Mouse (Mus musculus): Measurements from ENCODE around the gene Pex11a.
"Not testable (repeated sequence)": the region's sequence is repeated elsewhere in the genome, so short reads cannot be mapped to it uniquely, and the experiment has no call there.

Pex11a gene

DNA sequence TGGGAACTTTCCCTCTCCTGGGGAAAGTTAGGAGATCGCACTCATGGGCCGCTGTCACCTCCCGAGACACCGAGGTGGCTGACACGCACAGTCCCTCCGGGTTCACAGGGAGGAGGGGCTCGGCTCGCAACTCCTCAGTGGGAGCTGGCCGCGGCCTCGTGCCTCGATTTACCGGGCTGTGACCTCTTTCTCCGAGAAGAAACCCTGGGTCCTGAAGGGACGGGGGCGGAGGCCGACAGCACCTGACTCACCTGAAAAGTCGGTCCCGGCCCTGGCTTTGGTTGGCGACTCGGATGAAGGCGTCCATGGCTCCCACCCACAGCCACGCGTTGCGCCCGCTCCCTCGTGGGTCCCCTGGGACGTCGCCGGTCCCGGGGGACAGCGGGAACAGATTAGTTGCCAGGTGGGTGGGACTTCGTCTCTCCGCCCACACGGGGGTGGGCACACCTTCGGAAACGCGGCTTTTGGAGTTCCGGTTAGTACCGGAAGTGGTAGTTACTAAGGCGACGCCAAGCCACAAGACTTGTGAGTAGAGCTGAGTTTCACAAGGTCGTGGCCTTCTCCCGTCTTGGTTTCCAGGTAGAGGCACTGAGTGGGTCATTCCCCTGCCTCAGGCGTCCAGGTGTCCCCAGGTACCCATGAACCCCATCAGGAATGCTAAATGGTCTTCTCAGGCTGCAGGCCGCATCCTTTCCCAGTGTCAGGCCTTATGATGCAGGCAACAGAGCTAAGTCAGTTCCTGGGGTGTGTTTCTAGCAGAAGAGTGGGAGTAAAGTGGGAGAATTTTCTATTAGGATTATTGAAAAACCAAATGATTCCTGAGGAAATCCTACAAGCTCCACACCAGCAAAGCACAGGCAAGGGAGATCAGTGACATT, at the start of gene Pex11a, which contains the start of gene Wdr93:
Pex11a (minus strand) TSS at position 473 of the 878 bp plus-strand sequence.
Wdr93 (plus strand) TSS at position 505 of the 878 bp plus-strand sequence.
- in situ Hi-C loops (cut with MseI, MboI): no loop called here

- in situ Hi-C loops (cut with MseI, MboI): not testable (repeated sequence)
Measured at GRCm38 (mm10) chr7:79789812-79790211, 46.9 kb upstream of the Pex11a start.

- in situ Hi-C loops (cut with MseI, MboI): no loop called here
Measured at GRCm38 (mm10) chr7:79786295-79786694, 43.4 kb upstream of the Pex11a start.

GRCm38 (mm10) chr7:79782516-79782855, 39.6 kb upstream of the Pex11a start:
- in situ Hi-C loops (cut with MseI, MboI): no loop called here

DNA sequence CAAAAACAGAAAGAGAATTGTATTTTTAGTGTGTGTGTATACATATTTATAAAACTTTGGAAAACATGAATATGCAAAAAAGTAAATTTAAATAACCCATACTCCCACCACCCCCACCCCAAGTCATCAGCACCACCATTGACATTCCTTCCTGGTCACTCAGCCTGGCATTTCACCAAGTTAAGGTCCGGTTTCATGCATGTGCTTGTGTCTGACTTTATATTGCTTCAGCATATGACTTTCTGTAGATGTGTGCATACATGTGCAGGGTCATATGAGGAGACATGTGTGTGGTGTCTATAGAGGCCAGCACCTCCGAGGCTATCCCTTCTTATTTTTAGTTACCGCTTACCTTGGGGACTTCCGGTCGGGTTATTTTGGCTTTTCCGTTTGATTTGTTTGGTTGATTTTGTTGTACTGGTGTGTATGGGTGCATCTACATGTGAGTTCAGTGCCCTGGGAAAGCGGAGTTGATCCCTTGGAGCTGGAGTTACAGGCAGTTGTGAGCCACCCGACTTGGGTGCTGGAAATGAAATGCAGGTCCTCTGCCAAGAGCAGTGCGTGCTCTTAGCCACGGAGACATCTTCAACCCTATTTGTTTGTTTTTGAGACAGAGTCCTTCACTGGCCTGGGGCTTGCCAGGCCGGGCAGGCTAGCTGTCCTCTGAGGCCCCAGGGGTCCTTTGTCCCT, 39.0 kb upstream of the Pex11a start:
- in situ Hi-C loops (cut with MseI, MboI): no loop called here

DNA sequence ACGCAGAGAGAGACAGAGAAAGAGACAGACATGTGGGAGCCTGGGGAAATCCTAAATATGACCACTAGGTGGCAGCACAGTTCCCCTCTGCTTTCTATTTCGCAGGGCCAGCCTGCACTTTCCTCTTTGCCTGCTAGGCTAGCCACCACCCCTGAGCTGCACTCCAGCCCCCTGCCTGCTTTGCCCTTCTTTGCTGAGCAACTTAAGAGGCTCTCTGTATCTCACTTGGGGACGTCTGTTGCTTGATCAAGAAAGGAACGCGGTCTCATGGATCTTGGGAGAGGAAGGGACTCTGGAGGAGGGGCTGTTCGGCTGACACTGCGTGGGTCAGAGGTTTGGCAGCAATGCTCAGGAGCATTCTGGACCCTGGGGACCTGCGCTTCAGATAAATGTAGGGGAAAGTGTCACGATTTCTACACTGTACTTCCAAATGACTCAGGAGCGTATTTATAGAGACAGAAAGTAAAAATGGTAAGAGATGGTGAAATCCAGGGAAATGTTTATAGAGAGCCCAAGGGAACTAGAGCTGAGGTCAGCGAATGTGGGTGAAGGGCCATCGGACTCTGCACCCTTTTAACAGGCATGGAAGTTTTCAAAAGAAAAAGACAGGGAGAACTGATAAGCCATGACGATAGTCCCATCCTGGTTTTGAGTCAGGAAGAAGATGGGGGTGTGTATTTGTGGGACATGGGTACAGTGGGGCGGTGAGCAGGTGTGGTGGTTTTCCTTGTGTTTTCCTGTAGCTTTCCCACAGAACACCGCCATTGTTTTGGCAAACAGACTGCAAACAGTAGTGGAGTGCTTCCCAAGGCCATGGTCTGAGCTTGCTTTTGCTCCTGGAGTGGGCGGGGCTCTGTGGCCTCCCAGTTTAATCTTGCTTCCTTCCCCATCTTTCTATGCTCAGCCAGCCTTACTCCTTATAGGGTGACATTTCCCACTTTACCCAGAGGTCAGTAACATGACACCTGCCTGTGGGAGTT, 38.0 kb upstream of the Pex11a start:
- in situ Hi-C loops (cut with MseI, MboI): no loop called here

DNA sequence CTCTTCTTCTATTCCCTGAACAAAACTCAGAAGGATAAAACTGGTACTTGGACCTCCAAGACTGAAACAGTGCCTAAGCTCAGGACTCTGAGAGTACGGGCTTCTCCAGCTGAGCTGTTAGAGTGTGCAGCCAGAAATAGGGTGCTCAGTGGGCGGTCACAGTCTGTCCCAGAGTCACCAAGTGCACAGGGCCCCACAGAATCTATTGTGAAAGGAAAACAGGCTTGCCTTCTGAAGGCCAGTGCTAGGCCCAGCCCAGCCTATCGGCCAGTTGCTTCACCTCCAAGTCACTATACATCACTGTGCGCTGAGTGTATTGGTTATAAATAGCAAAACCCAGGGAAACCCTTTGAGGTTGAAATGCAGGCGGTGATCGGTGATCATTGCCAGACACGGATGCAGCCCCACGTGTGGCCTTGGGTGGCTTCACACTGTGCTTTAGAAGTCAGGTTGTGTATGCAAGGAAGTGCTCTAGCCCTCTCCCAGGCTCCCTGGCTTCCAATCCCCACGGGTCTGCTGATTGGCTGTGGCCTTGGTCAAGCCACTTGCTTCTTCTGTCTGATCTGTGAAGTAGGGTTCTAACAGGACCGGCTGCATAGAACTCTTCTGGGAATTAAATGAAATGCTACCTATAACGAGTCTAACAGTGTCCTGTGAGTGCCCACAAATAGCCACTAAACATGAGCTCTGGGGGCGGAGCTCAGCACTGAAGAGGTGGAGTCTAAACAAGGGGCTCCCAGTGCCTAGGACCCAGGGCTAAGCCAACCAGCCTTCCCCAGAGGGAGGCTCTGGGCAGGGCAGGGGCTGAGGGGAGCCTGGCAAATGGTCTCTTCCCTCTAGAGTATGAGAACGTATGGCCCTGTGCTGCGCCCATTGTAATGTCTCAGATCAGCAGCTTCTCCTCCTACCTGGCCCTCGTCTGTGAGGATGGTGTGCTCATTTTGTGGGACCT, 28.9 kb upstream of the Pex11a start:
- in situ Hi-C loops (cut with MseI, MboI): no loop called here

GRCm38 (mm10) chr7:79769664-79770063, 26.7 kb upstream of the Pex11a start:
- in situ Hi-C loops (cut with MseI, MboI): no loop called here

- in situ Hi-C loops (cut with MseI, MboI): no loop called here
Measured at GRCm38 (mm10) chr7:79765991-79766390, 23.1 kb upstream of the Pex11a start.

- in situ Hi-C loops (cut with MseI, MboI): no loop called here
Measured at GRCm38 (mm10) chr7:79762106-79762505, 19.2 kb upstream of the Pex11a start.

GRCm38 (mm10) chr7:79761124-79761876, 18.4 kb upstream of the Pex11a start:
- in situ Hi-C loops (cut with MseI, MboI): no loop called here

GRCm38 (mm10) chr7:79759766-79760165, 16.8 kb upstream of the Pex11a start:
- in situ Hi-C loops (cut with MseI, MboI): no loop called here

GRCm38 (mm10) chr7:79758176-79758575, 15.2 kb upstream of the Pex11a start:
- in situ Hi-C loops (cut with MseI, MboI): no loop called here

DNA sequence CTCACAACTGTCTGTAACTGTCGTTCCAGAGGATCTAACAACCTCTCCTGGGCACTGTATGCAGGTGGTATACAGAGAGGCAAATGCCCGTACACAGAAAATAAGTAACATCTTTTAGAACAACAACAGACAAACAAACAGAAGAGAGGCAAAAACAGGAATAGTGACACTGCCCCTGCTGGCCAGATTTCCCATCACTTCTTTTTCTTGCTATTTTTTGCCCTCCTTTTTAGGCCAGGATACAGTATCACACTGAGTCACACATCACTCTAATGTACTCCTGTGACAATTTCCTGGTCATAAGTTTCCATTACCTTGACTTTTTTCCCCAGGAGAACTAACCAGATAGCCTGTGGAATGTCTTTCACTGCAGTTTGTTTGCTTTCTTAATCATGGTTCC, 13.4 kb upstream of the Pex11a start:
- in situ Hi-C loops (cut with MseI, MboI): no loop called here

DNA sequence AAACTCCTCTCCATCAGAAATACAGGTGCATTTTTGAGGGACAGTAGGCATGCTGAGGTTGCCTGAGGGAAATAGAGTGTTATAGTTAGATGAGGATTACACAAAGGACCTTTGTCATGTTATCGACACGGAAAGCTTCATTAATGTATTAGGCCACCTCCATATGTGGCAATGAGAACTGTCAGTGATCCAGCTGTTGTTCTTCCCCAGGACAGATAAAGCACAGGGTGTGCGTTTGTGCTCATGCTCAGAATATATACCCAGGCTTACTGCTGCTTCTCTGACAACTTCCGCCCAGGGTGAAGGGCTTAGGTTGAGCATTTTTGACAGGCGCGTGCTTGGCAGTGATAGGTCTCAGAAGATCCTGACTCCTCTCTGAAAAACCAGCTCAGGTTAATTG, 6.6 kb upstream of the Pex11a start:
- in situ Hi-C loops (cut with MseI, MboI): no loop called here

- in situ Hi-C loops (cut with MseI, MboI): no loop called here
Measured at GRCm38 (mm10) chr7:79747659-79748058, 4.7 kb upstream of the Pex11a start.

GRCm38 (mm10) chr7:79744585-79744984, 1.7 kb upstream of the Pex11a start:
- in situ Hi-C loops (cut with MseI, MboI): no loop called here

DNA sequence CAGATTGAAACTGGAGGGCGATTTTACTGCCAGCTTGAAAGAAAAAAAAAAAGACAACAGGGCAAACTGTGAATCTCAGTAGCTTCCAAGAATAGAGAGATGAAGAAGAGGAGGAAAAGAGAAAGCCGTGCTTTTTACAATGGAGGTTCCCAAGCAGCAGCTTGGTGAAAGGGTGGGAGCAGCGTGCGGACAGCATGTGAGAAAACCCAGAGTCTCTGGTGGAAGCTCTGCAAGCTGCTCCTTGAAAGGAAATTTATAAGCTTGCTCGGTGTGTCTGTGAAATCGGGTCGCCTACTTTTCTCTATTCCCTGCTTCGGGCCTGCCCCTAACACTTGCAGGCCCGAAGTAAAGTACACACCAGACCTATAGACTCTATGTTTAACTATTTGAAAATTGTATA, 1.1 kb upstream of the Pex11a start:
- in situ Hi-C loops (cut with MseI, MboI): no loop called here

- in situ Hi-C loops (cut with MseI, MboI): no loop called here
Measured at GRCm38 (mm10) chr7:79742277-79742658, 663 bp downstream of the Pex11a start.

DNA sequence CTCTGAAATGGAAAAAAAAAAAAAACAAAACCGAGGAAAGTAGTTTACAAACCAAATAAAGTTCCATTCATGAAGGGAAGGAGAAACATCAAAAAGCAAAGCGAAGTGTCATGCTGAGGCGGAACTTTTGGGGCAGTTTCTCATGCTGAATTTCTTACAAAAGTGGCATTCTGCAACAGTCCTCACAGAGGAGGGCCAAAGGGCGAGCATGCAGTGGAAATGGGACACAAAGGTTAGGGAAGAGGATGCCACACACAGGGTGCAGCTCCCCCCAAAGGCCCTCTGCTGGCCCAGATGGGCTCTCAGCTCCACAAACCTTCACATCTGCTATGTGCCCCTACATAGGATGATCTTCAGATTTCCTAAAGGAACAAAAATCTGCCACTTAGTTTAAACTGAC, 2.7 kb downstream of the Pex11a start:
- in situ Hi-C loops (cut with MseI, MboI): no loop called here

Data from mouse trophoblast stem cell (cell line).